Mouse (Mus musculus) heart, postnatal 36 days (tissue): ENCODE results near the gene Dip2b. TPM values are rescaled to one million over a fixed set of nuclear protein-coding genes. Genes with fewer than 3 reads are reported as not detected.

Experiments used
- DNase-seq, 2 experiments: peaks; one replicate each; pipeline ENCODE4 v3.0.0; 2021 to 2022
- intact Hi-C: fragments of 180-260 bp; cut with DNase I; formaldehyde crosslinking; loops from one replicate; pipeline ENCODE4 v1.15.1; 2025
- total RNA-seq, 2 experiments: library from RNA; stranded (reverse); gene quantifications; 2 replicates each; pipeline ENCODE4 v1.2.3; 2021

The Dip2b gene
- total RNA-seq, 2 experiments from 2014 or later: 21.0 to 21.5 TPM

DNA sequence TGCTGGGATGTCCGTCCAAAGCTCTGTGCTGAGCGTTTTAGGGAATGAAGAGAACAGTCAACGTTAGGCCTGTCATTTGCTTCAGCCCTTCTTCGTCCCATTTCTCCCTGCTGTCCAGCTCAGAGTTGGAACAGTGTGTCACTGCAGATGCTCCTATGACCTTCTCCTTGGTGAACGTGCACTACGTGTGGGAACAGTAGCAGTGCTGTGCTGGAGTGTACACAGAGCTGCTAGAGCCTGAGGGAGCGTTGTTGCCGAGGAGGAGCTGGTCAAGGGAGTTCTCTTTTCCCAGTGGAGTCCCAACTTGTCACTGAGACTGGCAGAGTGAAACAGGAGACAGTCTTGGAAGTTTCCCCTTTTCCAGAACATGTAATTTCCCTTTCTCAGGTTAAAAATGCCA lies 43.6 kb downstream of the Dip2b start:
- intact Hi-C loops: loop anchor here (5.0 kb wide), 1 partner anchor 35 kb away; no protein-coding TSS in a partner anchor

DNA sequence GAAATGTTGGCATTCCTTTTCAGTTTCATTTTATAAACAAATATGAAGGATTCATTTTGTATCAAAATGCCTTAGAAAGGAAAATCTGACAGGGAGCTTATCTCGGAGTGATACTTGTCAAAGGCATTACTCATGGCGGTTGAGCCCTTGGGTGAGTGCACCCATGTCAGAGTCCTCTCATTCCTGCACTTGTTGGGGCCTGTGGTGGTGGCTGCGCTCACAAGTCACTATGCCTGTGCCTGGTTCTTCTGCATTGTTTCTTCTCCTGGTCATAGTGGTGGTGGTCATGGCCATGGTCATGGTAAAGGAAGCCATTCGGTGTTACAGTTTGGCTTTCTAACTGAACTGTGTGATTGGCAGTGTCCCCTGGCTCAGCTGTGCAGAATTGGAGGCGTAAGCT lies 44.3 kb downstream of the Dip2b start:
- intact Hi-C loops: loop anchor here (5.0 kb wide), 1 partner anchor 35 kb away; no protein-coding TSS in a partner anchor

More for the DNA sequence above, 43.6 kb downstream of the Dip2b start:
- DNase-seq: no peak

DNA sequence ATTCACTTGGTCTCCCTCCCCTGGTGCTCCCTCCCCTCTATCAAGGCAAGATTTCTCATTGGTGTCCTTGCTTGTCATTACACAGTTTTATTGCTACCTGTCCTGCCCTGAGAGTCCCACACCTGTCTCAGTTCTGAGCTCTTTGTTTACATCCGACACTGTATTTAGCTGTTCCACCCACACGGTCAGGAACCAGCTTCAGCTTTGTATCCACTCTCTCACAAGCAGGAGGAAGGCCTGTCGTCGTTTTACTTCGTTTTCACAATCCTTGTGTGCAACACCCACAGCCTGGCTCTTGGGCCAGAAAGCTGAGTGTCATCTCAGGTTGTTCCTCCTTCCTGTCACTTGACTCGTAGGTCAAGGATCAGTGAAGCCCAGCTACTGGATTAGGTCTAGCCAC lies 45.4 kb downstream of the Dip2b start:
- intact Hi-C loops: loop anchor here (5.0 kb wide), 1 partner anchor 37 kb away; no protein-coding TSS in a partner anchor
- no peak for DNase-seq

More for the DNA sequence above, 44.3 kb downstream of the Dip2b start:
- DNase-seq: no peak

DNA sequence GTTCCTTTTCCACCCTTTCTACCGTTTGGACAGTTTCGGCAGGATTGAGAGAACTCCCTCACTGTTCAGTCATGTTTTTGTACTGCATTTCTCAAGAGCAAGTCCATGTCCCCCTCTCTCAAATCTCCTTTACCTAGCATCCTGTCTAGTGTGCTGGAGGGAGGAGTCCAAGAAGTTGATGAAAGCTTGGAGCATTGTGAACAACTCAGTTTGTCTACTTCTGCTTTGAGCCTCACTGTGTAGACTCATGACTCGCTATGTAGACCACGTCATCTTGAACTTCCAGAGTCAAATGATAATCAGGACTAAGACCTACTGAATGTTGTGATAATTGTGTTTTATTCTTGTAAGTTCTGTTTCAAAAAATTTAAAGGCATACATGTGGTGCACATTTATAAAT lies 46.4 kb downstream of the Dip2b start:
- DNase-seq: no peak
- intact Hi-C loops: loop anchor here (5.0 kb wide), 1 partner anchor 38 kb away; no protein-coding TSS in a partner anchor

DNA sequence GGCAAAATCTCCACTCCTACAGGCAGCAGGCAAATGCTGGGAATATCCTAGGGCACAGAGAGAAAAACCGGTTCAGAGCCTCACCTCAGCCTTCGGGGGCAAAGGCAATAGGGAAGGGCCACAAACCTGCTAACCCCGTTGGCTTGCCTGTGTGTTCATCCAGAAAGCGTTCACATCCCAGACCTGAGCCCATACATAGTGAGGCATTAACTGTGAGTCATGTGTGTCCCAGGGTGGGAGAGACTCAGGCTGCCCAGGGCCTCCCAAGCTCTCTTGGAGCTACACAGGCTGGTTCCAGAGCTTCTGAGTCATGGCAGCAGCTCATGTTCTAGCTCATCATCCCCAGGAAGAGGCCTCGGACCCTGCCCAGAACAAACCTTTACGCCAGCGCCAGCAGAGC lies 49.6 kb downstream of the Dip2b start:
- no peak for DNase-seq
- intact Hi-C loops: no loop called here

DNA sequence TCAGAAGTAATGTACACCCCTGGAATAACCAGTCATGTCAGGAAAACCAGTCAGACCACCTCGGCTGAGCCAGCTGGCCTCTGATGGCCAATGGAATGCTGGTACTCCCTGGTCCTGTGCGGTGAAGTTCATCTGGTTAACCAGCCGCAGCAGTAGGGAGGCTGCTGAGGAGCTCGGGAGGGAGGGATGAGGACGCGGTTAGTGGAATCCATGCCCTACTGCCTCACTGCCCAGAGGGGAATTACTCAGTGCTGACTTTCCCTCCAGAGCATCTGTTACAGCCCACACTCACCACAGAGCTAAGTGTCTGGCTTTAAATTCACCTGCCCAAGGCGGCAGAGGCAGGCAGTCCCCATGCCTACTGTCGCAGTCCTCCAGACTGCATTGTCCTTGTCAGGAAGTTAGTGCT lies 51.2 kb downstream of the Dip2b start:
- no peak for DNase-seq
- intact Hi-C loops: no loop called here

DNA sequence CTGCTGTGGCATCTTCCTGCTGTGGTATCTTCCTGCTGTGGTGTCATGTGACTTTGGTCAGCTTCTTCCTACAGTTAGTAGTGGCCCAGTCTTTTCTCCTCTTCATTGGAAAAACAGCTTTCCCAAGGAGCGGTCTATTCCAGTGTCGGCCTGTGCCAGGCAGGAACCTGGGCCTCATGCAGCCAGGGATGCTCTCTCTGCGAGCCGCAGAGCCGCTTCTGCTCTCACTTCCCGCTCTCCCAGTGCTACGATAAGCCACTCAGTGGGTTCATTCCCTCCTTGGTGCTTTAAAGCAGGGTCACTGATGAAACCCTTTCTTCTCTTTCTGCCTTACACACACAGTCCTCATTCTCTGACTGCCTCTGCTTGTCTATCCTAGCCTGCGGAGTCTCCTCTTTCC lies 53.4 kb downstream of the Dip2b start:
- no peak for DNase-seq
- intact Hi-C loops: no loop called here

DNA sequence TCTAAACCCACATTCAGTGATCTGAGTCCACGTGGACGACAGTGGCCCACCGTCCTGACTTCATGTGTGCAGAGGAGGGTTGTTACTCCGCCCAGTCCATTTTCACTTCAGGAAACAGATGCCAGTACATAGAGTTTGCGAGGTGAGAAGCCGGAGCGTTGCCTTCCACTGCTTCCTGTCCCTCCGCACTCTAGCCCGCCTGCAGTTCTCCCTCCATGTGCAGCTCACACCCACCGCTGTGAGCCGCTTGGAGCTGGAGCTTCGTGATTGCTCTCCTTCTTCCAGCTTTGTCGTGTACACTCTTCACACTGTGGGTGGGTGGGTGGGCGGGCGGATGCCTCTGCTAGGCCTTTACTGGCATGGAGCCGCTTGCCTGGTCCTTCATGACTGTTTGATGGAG lies 53.8 kb downstream of the Dip2b start:
- DNase-seq: no peak
- intact Hi-C loops: no loop called here

DNA sequence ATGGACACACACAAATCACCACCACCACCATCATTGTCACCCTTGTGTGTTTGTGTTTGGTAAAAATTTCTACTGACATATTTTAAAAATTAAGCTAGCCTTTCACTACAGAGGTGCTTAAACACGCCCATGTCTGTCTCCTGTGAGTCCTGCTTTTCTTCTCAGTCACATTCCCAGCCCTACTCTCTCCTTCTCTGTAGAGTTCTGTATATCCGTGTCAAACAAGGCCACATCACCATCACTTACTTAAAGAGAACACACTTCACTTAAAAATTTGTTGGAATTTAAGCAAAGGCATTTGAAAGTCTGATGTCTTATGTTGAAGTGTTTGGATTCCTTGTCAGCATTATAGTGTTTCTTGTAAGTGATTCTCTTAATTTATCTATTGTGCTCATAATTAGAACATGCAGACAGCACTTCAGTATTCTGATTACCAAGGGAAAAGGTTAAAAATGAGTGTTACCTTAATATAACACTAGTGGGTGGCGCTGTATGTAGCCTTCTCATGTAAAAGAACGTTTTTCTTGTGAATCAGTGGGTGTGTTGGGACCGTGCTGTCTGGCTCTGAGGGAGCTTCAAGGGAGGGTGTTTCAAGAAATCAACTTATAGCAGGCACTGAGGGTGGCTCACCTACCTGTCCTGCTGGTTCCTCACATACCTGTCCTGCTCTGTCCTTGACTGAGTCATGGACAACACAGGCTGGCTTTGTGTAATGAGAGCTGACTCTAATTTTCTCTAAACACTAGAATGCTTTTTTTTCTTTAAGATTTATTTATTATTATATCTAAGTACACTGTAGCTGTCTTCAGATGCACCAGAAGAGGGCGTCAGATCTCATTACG lies 58.3 kb downstream of the Dip2b start:
- no peak for DNase-seq
- intact Hi-C loops: no loop called here

DNA sequence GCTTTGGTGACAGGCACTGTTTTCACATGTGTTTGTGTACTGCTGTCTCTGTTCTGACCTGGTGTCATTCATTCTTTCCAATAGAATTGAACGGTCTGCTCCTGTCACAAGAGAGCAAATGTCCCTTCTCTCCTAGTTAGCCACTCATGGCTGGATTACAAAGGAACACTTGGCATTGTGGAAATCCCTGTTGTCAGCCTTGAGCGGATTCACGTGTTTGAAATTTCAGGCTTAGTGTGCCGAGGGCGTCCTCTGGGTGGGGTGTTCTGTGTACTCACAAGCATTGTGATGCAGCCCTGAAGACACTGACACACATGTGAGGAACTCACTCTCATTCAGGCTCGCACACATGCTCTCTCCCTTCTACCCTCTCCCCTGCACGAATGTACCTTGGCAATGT lies 61.9 kb downstream of the Dip2b start:
- DNase-seq: no peak
- intact Hi-C loops: no loop called here

DNA sequence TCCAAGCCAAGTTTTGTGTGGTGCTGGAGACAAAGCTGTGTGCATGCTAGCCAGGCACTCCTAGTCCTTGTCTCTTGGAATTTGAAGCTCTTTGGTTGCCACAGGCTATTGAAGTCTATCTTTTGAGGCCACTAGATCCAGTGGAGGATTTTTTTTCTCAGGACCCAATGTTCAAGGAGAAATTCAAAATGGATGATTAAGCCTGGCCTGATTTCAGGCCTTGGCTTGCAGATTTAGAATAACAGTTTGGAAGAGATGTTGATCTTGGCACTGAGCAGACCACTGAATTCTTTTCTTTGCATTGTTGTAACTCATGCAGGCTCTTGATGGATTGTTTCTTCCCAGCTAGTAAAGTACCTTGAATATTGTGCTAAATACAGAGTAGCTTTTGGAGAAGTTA lies 62.7 kb downstream of the Dip2b start:
- DNase-seq: no peak
- intact Hi-C loops: no loop called here

DNA sequence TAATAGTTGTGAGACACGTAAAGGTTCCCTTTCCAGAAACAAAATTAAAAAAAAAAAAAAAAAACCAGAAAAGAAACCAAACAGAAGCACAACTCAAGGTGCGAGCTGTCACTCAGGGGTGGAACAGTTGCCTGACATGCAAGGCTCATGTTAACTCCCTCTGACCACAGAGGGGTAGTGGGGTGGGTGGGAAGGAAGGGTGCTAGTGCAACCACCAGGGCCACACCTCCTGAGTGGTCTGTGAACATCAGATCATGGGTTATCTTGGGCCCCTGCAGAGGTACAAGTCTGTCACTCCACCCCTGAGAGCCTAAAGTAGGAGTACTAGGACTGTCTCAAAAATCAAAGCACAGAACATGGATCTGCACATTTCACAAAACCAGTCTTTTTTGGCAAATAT lies 65.7 kb downstream of the Dip2b start:
- no peak for DNase-seq
- intact Hi-C loops: no loop called here

DNA sequence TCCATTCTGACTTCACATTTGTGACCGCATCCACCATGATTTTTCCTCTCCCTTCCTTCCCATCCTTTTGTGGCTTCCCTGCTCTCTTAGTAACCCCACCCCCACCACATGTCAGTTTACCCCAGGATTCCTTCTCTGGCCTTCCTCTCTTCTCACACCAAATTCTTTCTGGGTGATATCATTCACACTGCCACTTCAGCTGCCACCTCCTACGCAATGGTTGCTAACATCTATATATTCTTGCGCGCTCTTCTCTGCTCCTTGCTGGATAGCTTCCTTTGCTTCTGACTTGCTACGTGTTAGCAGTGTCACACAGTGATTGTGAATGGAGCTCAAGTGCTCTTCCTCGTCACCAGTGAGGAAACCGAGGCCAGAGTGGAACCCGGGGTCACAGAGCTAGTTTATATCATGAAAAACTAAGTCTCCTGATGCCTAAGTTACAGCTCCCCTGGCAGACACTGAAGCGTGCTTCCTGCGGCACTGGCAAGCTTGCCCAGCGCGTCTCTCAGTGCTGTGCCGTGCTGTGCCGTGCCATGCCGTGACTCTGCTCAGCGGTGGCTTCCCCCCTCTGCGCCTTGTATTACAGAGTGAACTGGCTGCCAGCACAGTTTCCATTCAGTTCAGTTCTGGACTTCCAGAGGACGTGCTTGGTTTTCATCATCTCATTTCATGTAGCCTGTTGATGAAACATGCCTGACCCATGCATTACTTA lies 69.8 kb downstream of the Dip2b start:
- DNase-seq: no peak
- intact Hi-C loops: no loop called here

DNA sequence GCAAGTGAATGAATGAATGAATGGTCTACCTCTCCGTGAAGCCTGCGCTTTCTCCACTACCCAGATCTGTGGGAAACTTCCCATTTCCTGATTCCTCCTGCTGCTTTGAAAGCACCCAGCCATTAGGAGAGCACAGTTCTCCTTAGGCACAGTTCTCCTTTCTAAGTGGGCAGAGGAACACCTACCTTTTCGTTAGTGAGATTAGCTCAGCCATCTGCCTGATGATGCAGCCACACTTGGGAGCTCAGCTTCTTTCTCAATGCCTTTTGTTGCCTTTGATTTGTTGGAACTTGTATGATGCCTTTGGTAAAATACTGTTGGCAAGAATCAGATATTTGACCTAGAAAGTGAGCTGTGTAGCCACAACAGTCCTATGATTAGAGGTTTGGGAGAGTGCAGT lies 71.5 kb downstream of the Dip2b start:
- intact Hi-C loops: no loop called here
- DNase-seq: no peak

DNA sequence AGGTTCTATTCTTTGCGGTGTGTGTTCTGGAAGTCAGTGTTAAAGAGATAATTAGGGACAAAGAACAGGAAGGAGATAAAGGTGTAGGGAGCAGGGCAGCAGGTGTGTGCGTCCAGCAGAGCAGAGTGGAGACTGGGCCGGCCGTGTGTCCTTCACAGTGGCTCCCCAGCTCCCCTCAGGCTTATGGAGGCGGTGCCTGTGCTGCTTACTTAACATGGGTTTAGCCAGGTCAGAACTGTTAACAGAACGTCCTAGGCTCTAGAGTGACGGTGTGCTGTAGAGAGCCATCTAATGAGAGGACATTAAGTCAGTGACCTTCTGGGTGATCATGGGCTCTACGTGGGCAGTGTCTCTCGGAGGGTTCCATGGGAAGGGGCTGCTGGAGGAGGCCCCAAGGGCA lies 73.4 kb downstream of the Dip2b start:
- intact Hi-C loops: no loop called here

DNA sequence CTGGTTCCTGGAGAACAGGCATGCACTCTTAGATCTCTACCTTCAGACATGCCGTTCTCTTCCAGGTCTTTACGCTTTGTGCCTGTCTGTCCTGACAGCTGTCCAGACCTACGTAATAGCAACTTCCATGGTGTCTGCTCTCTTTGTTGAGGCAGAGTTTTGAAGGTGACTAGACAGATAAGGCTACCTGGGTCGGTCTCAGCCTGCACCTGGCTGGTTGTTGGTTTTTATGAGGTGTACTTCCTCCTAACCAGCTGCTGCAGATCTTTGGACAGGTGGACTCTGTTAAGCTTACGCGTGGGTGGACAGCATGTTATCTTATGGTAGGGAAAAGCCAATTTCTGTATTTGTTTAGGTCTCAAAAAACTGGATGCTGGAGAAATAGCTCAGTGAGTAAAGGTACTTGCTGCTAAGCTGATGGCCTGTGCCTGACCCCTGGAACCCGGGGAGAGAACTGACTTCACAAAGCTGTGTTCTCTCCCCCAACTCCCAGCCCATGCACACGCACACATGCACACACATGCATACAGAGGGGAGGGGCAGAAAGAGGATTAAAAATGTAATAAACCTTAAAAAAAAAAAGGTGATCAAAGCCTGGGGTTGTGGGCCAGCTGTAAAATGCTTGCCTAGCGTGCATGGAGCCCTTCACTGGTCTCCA lies 74.0 kb downstream of the Dip2b start:
- intact Hi-C loops: no loop called here

More for the DNA sequence above, 73.4 kb downstream of the Dip2b start:
- no peak for DNase-seq

DNA sequence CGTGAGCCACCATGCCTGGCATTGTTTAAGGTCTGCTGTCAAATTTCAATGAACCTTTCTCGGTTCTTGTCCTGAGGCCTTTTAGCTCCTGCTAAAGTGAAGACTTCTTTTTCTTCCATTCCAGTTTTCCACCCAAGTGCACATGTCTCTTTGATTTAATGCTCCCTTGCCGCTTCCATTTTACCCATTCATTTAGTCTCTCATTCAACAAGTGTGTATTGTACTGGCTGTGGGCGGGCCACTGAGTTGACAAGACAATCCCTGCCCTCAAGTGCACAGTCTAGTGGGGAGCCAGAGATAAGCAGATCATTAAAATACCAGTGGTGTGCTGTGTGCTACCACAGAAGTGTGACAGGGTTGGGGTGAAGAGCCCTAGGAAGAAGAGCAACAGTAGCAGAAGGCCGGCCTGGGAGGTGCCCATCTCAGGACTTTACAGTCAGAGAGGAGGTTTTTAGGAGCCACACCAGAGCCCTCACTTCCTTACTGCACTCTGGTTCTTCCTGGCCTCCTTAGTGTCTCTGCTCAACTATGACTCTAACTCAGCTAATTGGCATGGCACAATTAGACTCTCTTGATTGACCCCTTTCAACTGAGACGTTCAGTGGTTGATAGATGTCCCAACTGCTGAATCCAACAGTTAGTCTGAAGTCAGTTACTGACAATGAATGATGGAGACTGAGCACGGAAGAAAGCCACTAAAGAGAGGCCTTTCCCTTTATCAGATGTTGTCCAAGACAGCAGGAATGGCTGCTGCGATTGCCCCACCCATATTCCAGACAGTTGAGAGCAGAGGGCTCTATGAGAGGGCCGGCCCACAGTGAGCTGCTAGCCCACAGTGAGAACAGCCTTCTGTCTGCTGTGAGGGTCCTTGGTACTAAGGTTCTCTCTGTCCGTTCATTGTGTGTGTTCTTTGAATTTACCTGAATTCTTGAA lies 75.1 kb downstream of the Dip2b start:
- no peak for DNase-seq
- intact Hi-C loops: no loop called here

More for the DNA sequence above, 74.0 kb downstream of the Dip2b start:
- DNase-seq: no peak

DNA sequence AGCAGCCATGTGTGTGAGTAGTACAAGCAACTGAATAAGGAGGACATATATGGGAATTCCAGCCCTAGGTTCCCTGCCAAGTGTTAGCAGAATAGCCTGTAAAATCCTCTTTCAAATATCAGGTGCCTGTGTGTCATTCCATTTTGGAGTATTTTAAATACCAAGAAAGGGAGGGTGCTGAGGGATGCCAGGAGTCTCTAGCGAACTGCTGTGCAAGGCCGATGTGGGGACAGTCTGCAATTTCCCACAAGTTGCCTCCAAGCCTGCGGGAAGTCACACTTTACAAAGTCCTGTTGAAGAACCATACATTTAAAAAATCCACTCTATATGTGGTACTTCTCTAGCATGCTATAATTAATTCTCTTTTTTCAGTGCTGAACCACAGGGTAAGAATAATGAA lies 77.0 kb downstream of the Dip2b start:
- no peak for DNase-seq
- intact Hi-C loops: no loop called here

DNA sequence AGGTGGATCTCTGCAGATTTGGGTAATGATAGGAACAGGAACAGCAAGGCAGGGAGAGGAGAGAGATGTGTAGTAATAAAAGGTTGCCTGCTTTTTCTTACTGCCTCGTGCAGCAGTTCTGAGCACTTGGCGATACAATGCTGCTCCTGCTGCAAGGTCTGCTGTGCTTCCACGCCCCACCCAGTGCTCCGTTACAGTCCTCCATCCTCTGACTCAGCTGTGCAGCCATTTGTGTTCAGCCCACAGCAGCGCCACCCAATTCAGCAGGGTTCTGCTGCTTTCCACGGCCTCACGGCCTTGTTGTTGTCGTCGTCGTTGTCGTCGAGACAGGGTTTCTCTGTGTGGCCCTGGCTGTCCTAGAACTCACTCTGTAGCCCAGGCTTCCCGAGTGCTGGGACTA lies 77.9 kb downstream of the Dip2b start:
- intact Hi-C loops: no loop called here
- DNase-seq: no peak

DNA sequence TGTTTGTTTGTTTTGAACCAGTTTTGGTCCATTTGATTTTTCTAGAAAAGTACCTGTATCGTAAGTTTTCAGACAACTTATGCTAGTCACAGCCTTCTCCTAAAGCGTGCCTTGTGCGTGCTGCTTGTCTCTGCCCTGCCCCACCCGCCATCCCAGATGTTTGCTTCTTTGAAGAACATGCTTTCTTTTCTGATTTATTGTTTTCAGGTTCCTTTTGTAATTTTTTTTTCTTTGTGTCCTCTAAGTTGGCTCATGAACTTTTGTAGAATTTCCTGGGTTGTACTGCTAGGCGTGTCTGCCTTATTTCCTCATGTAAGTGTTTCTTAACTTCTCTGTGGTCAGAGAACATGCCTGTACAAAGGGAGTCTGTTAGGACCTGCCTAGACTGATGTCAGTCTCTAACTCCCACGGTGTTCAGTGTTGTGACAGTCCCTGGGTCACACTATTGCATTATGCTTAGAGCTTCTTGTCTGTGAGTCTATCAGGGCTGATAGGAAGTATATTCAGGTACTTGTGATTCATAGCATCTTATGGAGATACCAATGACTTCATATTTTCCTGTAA lies 80.8 kb downstream of the Dip2b start:
- no peak for DNase-seq

More for the DNA sequence above, 80.8 kb downstream of the Dip2b start:
- intact Hi-C loops: no loop called here
